Mouse (Mus musculus) kidney, adult 2 months (tissue): ENCODE data around the gene Sos1.

Experiments
- CTCF ChIP-seq: fragments of 200-500 bp; conservative IDR thresholded peaks from 2 replicates; pipeline ENCODE4 v1.5.1; 2011; ENCODE audit warnings: low read depth, mild to moderate bottlenecking, control low read depth, low read length, moderate library complexity, mixed read lengths; ENCODE audit not compliant: insufficient read depth, insufficient read length
- POLR2A ChIP-seq: fragments of 200-500 bp; IDR thresholded peaks from one replicate; pipeline ENCODE4 v1.6.1; 2011; ENCODE audit warnings: low read depth, low read length, control low read depth

DNA sequence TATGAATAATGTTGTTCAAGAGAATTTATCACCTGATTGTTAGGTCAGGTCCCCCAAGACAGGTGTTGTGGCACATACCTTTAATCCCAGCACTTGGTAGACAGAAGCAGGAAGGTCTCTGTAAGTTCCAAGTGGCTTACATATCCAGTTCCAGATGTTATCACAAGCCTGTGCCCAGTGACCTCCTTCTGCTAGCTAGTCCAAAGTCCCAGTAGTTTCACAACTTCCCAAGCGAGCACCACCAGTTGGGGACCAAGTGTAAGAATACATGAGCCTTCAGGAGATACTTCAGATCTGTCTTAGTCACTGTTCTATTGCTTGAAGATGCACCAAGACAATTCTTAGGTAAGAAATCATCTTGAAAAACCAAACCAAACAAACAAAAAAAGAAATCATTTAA lies 13.6 kb upstream of the Sos1 start:
- TF ChIP-seq CTCF (no peak), POLR2A (no peak)
